Mouse (Mus musculus) stomach, embryonic 14.5 days (tissue): ENCODE measurements around the gene Vsig8. TPM values are rescaled to one million over a fixed set of nuclear protein-coding genes. Genes with fewer than 3 reads are reported as not detected.

Experiments used
- ATAC-seq: fragments of 200-750 bp; cut with Nextera tagmentation; 2 replicates; pipeline ENCODE4 v1.8.0; 2017; ENCODE audit warnings: low read depth, moderate TSS enrichment; ENCODE audit not compliant: insufficient number of reproducible peaks, insufficient read depth, low FRiP score
- H3K27ac ChIP-seq: fragments of 300-500 bp; sonication (generic); 2 replicates; pipeline ENCODE4 v1.5.1; 2014; ENCODE audit warnings: mild to moderate bottlenecking, low read length, moderate library complexity, mixed read lengths
- H3K27me3 ChIP-seq: fragments of 300-500 bp; sonication (generic); 2 replicates; pipeline ENCODE4 v1.6.1; 2014; ENCODE audit warnings: low read length, control low read depth, mixed read lengths; ENCODE audit not compliant: control insufficient read depth, insufficient read depth
- H3K36me3 ChIP-seq: fragments of 300-500 bp; sonication (generic); 2 replicates; pipeline ENCODE4 v1.6.1; 2014; ENCODE audit warnings: mild to moderate bottlenecking, control low read depth, low read length, moderate library complexity, mixed read lengths; ENCODE audit not compliant: control insufficient read depth, insufficient read depth
- H3K4me1 ChIP-seq: fragments of 300-500 bp; sonication (generic); 2 replicates; pipeline ENCODE4 v1.6.1; 2014; ENCODE audit warnings: low read length, control low read depth, mixed read lengths; ENCODE audit not compliant: control insufficient read depth, insufficient read depth
- H3K4me2 ChIP-seq: fragments of 300-500 bp; sonication (generic); replicated peaks from 2 replicates; pipeline ENCODE4 v1.6.1; 2014; ENCODE audit warnings: low read depth, low read length, control low read depth
- H3K4me3 ChIP-seq: fragments of 300-500 bp; sonication (generic); 2 replicates; pipeline ENCODE4 v1.5.1; 2014; ENCODE audit warnings: low read depth, low read length, control low read depth
- H3K9ac ChIP-seq: fragments of 300-500 bp; sonication (generic); replicated peaks from 2 replicates; pipeline ENCODE4 v1.6.1; 2014; ENCODE audit warnings: low read depth, mild to moderate bottlenecking, control low read depth, low read length, moderate library complexity, mixed read lengths
- H3K9me3 ChIP-seq: fragments of 300-500 bp; sonication (generic); 2 replicates; pipeline ENCODE4 v1.6.1; 2016; ENCODE audit warnings: low read depth, low read length, control low read depth; ENCODE audit not compliant: control insufficient read depth
- WGBS: fragments of 180-500 bp; shearing (Covaris S2); extraction: QIAGEN DNeasy Blood & Tissue Kit; methylation state at CpG from one replicate; pipeline ENCODE4 v1.1.7; 2014; 5-methylcytosine and 5-hydroxymethylcytosine counted together
- polyA plus RNA-seq: library from polyadenylated mRNA; unstranded; fragments of >200 nt; fragmentation: Nextera tagmentation; extraction: Ambion mirVana; gene quantifications from 2 replicates; pipeline ENCODE4 v1.2.1, GENCODE M21; 2014

The Vsig8 gene
- polyA plus RNA-seq, 1 experiment from 2014 or later: 1.0 TPM

DNA sequence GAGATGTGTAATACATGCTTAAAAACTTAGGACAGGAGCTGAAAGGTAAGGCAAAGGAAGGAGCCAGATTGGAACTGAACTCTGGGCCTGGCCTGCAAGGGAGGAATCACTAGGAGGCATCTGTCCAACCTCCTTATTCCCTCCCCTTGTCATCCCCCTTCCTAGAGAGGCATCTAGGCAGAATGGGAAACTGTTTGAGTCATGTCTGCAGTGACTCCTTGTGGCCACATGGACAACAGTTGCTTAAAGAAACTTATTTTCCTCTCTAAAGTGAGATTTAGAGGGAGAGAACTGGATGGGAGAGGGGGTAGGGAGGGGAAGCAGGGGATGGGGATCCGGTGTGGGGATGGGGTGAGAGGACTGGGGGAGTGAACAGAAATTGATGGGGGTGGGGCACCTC lies 57.0 kb downstream of the Vsig8 start:
- 38% methylated on average over 1 of the region's 1 CpGs for WGBS
- no peaks in the 10 kb centered on the region for H3K36me3 ChIP-seq
- ATAC-seq: no peak

More for the DNA sequence above, 57.0 kb downstream of the Vsig8 start:
- H3K4me3 ChIP-seq: no peak overlapping the region
- no peak overlapping the region for H3K9ac ChIP-seq
- 0 out of 2 replicates have a peak, but pooled peaks cover 8% of the 10 kb centered on the region for H3K4me1 ChIP-seq
- H3K27ac ChIP-seq: no peak overlapping the region
- no peak overlapping the region for H3K4me2 ChIP-seq
- H3K27me3 ChIP-seq: no peaks in the 10 kb centered on the region
- H3K9me3 ChIP-seq: no peaks in the 10 kb centered on the region

Other genes starting within 250 kb of the Vsig8 start
- gene Kcnj9, start 226.6 kb upstream of the Vsig8 start, polyA plus RNA-seq: not detected in 2 replicates
- 0.09 and 0.18 TPM in 2 replicates for gene Kcnj10, start 214.7 kb upstream of the Vsig8 start, polyA plus RNA-seq
- gene Pigm, start 179.4 kb upstream of the Vsig8 start, polyA plus RNA-seq: 9.7 and 10.5 TPM in 2 replicates
- 0.43 and 0.45 TPM in 2 replicates for gene Slamf9, start 80.6 kb upstream of the Vsig8 start, polyA plus RNA-seq
- gene Igsf9, start 74.2 kb upstream of the Vsig8 start, polyA plus RNA-seq: 41.5 and 48.1 TPM in 2 replicates
- gene Tagln2, start 55.9 kb upstream of the Vsig8 start, polyA plus RNA-seq: 188 and 196 TPM in 2 replicates
- 1.9 and 2.9 TPM in 2 replicates for gene Cfap45, start 35.1 kb upstream of the Vsig8 start, polyA plus RNA-seq
- 0.45 TPM in 1 of 2 replicates, not detected in the other for gene Slamf8, start 34.6 kb downstream of the Vsig8 start, polyA plus RNA-seq
- gene Fcrl6, start 46.6 kb downstream of the Vsig8 start, polyA plus RNA-seq: not detected in 2 replicates
- 12.3 and 15.3 TPM in 2 replicates for gene Dusp23, start 77.0 kb downstream of the Vsig8 start, polyA plus RNA-seq
- 0.29 and 0.83 TPM in 2 replicates for gene Crp, start 142.1 kb downstream of the Vsig8 start, polyA plus RNA-seq